18 mouse cellular contexts compared by ENCODE assay signal in genomic region chr13:95126801-95127200, GRCm38 (mm10).
DNase-seq lines count a peak whose midpoint lies in the region; TF ChIP-seq lines count a peak whose summit lies in the region.
"Had no signal": no experiment of that assay in that cellular context is flagged by ENCODE, and none has a peak within 500 bp of the region (broad histone marks: within the 10 kb centered on the region; RNA-seq: fewer than 3 reads in every experiment).

No protein-coding gene starts in this region.

- no peak for TF ChIP-seq CTCF in layer of hippocampus, adult 2 months (conservative IDR thresholded peaks at IDR 0.05)

- no peak for DNase-seq in layer of hippocampus, adult 2 months (ENCODE audit: low spot score in 2 of 2)
- DNase-seq in layer of hippocampus, adult 8-10 months (ENCODE audit: low spot score in 2 of 2), result no peak
- peak; percentile 59 for DNase-seq in right cerebral cortex, adult 18-20 months
- DNase-seq in right cerebral cortex, postnatal 10 days (ENCODE audit: low spot score in 2 of 2), result no peak
- peak; percentile 36 for DNase-seq in telencephalon, adult 2 months (ENCODE audit: low read depth, low spot score)
- no peak for DNase-seq in yolk sac, embryonic 10.5 days (ENCODE audit: low spot score)
- DNase-seq: adrenal gland, adult 2 months; adrenal gland, postnatal 14 days; cerebellum, adult 11-12 months; cerebellum, adult 8-10 months; cerebellum, postnatal 10 days; cerebellum, postnatal 36 days; gastrocnemius, postnatal 36 days; heart, postnatal 36 days had no signal

- 0 out of 2 replicates have a peak overlapping the region, but pooled peaks have one; percentile 28 for H3K27ac ChIP-seq in layer of hippocampus, adult 2 months
- H3K27ac ChIP-seq: forebrain, embryonic 10.5 days; forebrain, embryonic 13.5 days; hindbrain, embryonic 10.5 days; hindbrain, embryonic 13.5 days had no signal

- H3K4me3 ChIP-seq in layer of hippocampus, adult 2 months, result no peak overlapping the region
- H3K4me3 ChIP-seq: forebrain, embryonic 10.5 days; forebrain, embryonic 13.5 days; hindbrain, embryonic 10.5 days; hindbrain, embryonic 13.5 days had no signal

Comparison
In these comparisons a context has a peak if more than half of its experiments do, and no peak if none do; other contexts are left out.
1. DNase-seq: peak in right cerebral cortex, adult 18-20 months (single experiment) and telencephalon, adult 2 months (single experiment); none in layer of hippocampus, adult 2 months (0 of 2), layer of hippocampus, adult 8-10 months (0 of 2), right cerebral cortex, postnatal 10 days (0 of 2) and yolk sac, embryonic 10.5 days (single experiment).